Mouse (Mus musculus): ENCODE results near the gene Pno1. TPM values are rescaled to one million over a fixed set of nuclear protein-coding genes. Genes with fewer than 3 reads are reported as not detected.

The Pno1 gene
- polyA plus RNA-seq, 1 experiment from 2014 or later = 81.2 TPM

GRCm38 (mm10) chr11:17170938-17171729 lies 40.2 kb downstream of the Pno1 start:
- ATAC-seq = no peak
- H3K4me3 ChIP-seq = no peak overlapping the region
- WGBS (ENCODE audit: insufficient replicate concordance) = 81% methylated on average over 1 of the region's 1 CpGs

DNA sequence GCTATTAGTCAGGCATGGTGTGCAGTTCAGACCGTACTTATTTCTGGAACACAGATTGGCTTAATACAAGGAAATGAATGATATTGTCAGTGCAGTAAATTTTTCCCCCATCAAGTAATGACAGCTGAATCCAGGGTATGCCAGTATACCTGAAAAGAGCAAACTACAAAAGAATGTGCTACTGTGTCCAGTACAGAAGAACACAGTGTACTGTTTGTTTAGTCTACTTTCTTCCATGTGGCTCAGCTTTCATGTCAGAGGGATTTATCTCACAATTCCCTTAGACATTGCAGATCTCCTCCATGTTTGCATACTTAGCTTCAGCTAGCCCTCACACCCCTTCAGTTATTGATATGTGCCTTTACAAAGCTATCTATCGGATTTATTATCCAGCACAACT lies 42.1 kb downstream of the Pno1 start:
- Histone ChIP-seq H3K4me2 (no peak overlapping the region), H3K36me3 (peaks cover 14% of the 10 kb centered on the region), H3K4me1 (peaks cover 48% of the 10 kb centered on the region), H3K9ac (no peak overlapping the region), H3K27me3 (replicated peaks) (no peaks in the 10 kb centered on the region), H3K9me3 (replicated peaks) (0 out of 2 replicates have a peak, but pooled peaks cover 6% of the 10 kb centered on the region), H3K27ac (no peak overlapping the region), H3K4me3 (no peak overlapping the region)
- no peak for ATAC-seq
- 73% methylated on average over 2 of the region's 2 CpGs for WGBS (ENCODE audit: insufficient replicate concordance)

More at GRCm38 (mm10) chr11:17170938-17171729, 40.2 kb downstream of the Pno1 start:
- Histone ChIP-seq H3K4me1 (peaks cover 38% of the 10 kb centered on the region), H3K27ac (no peak overlapping the region), H3K9ac (no peak overlapping the region), H3K27me3 (replicated peaks) (no peaks in the 10 kb centered on the region), H3K4me2 (no peak overlapping the region), H3K9me3 (replicated peaks) (0 out of 2 replicates have a peak, but pooled peaks cover 6% of the 10 kb centered on the region), H3K36me3 (peaks cover 14% of the 10 kb centered on the region)

GRCm38 (mm10) chr11:17166627-17167026 lies 44.7 kb downstream of the Pno1 start:
- no peaks in the 10 kb centered on the region for H3K9me3 ChIP-seq (replicated peaks)
- ATAC-seq = no peak
- H3K27me3 ChIP-seq (replicated peaks) = no peaks in the 10 kb centered on the region
- H3K4me3 ChIP-seq = no peak overlapping the region
- H3K9ac ChIP-seq = no peak overlapping the region
- H3K4me2 ChIP-seq = no peak overlapping the region
- H3K27ac ChIP-seq = no peak overlapping the region
- H3K4me1 ChIP-seq = peaks cover 69% of the 10 kb centered on the region
- 0 out of 2 replicates have a peak, but pooled peaks cover 2% of the 10 kb centered on the region for H3K36me3 ChIP-seq
- WGBS (ENCODE audit: insufficient replicate concordance) = 75% methylated on average over 7 of the region's 7 CpGs

GRCm38 (mm10) chr11:17163956-17164355 lies 47.4 kb downstream of the Pno1 start:
- H3K4me3 ChIP-seq = no peak overlapping the region
- WGBS (ENCODE audit: insufficient replicate concordance) = 74% methylated on average over 1 of the region's 1 CpGs
- peaks cover 66% of the 10 kb centered on the region for H3K4me1 ChIP-seq
- H3K27ac ChIP-seq = no peak overlapping the region
- no peaks in the 10 kb centered on the region for H3K9me3 ChIP-seq (replicated peaks)
- no peak overlapping the region for H3K4me2 ChIP-seq
- no peak overlapping the region for H3K9ac ChIP-seq
- H3K36me3 ChIP-seq = no peaks in the 10 kb centered on the region
- no peak for ATAC-seq
- no peaks in the 10 kb centered on the region for H3K27me3 ChIP-seq (replicated peaks)

DNA sequence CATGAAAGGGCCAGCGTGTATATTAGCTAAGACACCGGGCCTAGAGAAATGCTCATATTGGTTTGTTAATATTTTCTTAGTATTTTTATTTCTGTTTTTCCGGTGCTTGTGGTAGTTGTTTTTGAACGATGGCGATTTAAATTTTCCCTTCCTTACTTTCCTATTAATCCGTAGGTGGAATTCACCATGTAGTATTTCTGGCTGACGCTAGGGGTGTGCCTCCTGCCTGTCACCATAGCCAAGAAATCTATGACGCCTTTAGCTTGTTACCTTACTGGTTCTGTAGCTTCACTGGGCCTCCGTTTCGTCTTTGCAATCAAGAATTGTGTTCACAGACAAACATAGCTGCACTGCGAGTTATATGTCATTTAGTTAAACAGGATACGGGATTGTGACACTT lies 51.1 kb downstream of the Pno1 start:
- peaks cover 46% of the 10 kb centered on the region for H3K4me1 ChIP-seq
- peak overlapping the region; percentile 95 for H3K27ac ChIP-seq
- H3K9me3 ChIP-seq (replicated peaks) = no peaks in the 10 kb centered on the region
- ATAC-seq = no peak
- H3K4me2 ChIP-seq = peak overlapping the region; percentile 88
- H3K9ac ChIP-seq = peak overlapping the region; percentile 98
- 1% methylated on average over 12 of the region's 12 CpGs for WGBS (ENCODE audit: insufficient replicate concordance)
- no peaks in the 10 kb centered on the region for H3K36me3 ChIP-seq
- no peaks in the 10 kb centered on the region for H3K27me3 ChIP-seq (replicated peaks)
- H3K4me3 ChIP-seq = peak overlapping the region; percentile 97

DNA sequence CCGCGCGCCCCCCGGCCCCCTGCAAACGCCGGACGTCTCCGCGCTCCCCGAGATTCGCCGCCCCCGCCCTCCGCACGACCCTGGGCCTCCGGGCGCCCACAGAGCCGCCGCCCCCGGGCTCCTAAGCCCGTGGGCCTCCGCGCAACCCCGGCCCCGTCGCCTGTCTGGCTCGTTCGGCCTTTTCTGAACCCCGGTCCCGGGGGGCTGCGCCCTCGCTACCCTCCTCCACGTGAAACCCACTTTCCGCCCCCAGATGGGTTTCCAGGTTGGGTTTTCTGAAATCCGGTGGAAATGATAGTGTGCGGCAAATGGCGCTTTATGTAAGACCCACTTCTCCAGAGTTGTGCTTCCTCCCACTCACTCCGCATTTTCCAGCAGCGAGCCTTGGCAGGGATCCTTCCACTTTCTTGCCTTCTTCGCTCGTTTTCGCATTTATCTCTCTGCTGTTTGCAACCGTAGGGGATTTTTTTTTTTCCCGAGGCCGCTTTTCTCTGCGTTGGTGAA lies 51.6 kb downstream of the Pno1 start:
- Histone ChIP-seq H3K4me1 (peaks cover 44% of the 10 kb centered on the region), H3K36me3 (no peaks in the 10 kb centered on the region), H3K27me3 (replicated peaks) (no peaks in the 10 kb centered on the region), H3K4me2 (peak overlapping the region; percentile 88), H3K9me3 (replicated peaks) (no peaks in the 10 kb centered on the region), H3K9ac (peak overlapping the region; percentile 98), H3K4me3 (peak overlapping the region; percentile 97), H3K27ac (peak overlapping the region; percentile 95)
- peak; percentile 23 for ATAC-seq
- under 1% methylated on average over 40 of the region's 46 CpGs for WGBS (ENCODE audit: insufficient replicate concordance)

- peak within 1 kb of the TSS; percentile 97 for H3K4me3 ChIP-seq
- H3K4me2 ChIP-seq = peak within 1 kb of the TSS; percentile 88
- peaks cover 41% of the 10 kb centered on the region for H3K4me1 ChIP-seq
- peak within 1 kb of the TSS; percentile 95 for H3K27ac ChIP-seq
- under 1% methylated on average over 81 of the region's 89 CpGs for WGBS (ENCODE audit: insufficient replicate concordance)
- peak; percentile 97 for ATAC-seq
- H3K36me3 ChIP-seq = no peaks in the 10 kb centered on the region
- no peaks in the 10 kb centered on the region for H3K27me3 ChIP-seq (replicated peaks)
- H3K9ac ChIP-seq = peak within 1 kb of the TSS; percentile 98
- no peaks in the 10 kb centered on the region for H3K9me3 ChIP-seq (replicated peaks)
These were observed 52.3 kb downstream of the Pno1 start, which contains the start of gene Ppp3r1 for GRCm38 (mm10) chr11:17158858-17159737. Gene Ppp3r1 (plus strand): TSS chr11:17159263.

Other genes with a start within 250 kb of the Pno1 start
- 5.7 and 6.6 TPM in 2 replicates for gene Cnrip1, start 160.0 kb downstream of the Pno1 start, polyA plus RNA-seq (2016; fragmentation: Nextera tagmentation; extraction: Ambion mirVana)
- gene Plek, start 159.2 kb downstream of the Pno1 start, polyA plus RNA-seq (2016; fragmentation: Nextera tagmentation; extraction: Ambion mirVana) = 42.4 and 47.2 TPM in 2 replicates
- gene Ppp3r1, start 52.3 kb downstream of the Pno1 start, polyA plus RNA-seq (2016; fragmentation: Nextera tagmentation; extraction: Ambion mirVana) = 50.3 and 52.0 TPM in 2 replicates
- 17.3 and 18.0 TPM in 2 replicates for gene Wdr92, start 29.5 kb downstream of the Pno1 start, polyA plus RNA-seq (2016; fragmentation: Nextera tagmentation; extraction: Ambion mirVana)
- 56.5 and 56.6 TPM in 2 replicates for gene C1d, start 46.0 kb upstream of the Pno1 start, polyA plus RNA-seq (2016; fragmentation: Nextera tagmentation; extraction: Ambion mirVana)